Mouse (Mus musculus) limb, embryonic 12.5 days (tissue): ENCODE measurements around the gene Abca14. TPM values are rescaled to one million over a fixed set of nuclear protein-coding genes. Genes with fewer than 3 reads are reported as not detected.

Experiments
- ATAC-seq: fragments of 200-750 bp; cut with Nextera tagmentation; 2 replicates; pipeline ENCODE4 v1.8.0; 2017; ENCODE audit warnings: low read depth, moderate TSS enrichment; ENCODE audit not compliant: insufficient number of reproducible peaks, insufficient read depth, low FRiP score, low TSS enrichment
- H3K27ac ChIP-seq: fragments of 300-500 bp; sonication (generic); 2 replicates; pipeline ENCODE4 v1.5.1; 2016; ENCODE audit warnings: mild to moderate bottlenecking, moderate library complexity
- H3K27me3 ChIP-seq: fragments of 300-500 bp; sonication (generic); 2 replicates; pipeline ENCODE4 v1.6.1; 2016; ENCODE audit warnings: mild to moderate bottlenecking, moderate library complexity
- H3K36me3 ChIP-seq: fragments of 300-500 bp; sonication (generic); 2 replicates; pipeline ENCODE4 v1.6.1; 2016; ENCODE audit warnings: mild to moderate bottlenecking, moderate library complexity
- H3K4me1 ChIP-seq: fragments of 300-500 bp; sonication (generic); replicated peaks from 2 replicates; pipeline ENCODE4 v1.6.1; 2016
- H3K4me2 ChIP-seq: fragments of 300-500 bp; sonication (generic); 2 replicates; pipeline ENCODE4 v1.6.1; 2016; ENCODE audit warnings: mild to moderate bottlenecking, moderate library complexity
- H3K4me3 ChIP-seq: fragments of 300-500 bp; sonication (generic); replicated peaks from 2 replicates; pipeline ENCODE4 v1.5.1; 2016; ENCODE audit warnings: mild to moderate bottlenecking
- H3K9ac ChIP-seq: fragments of 300-500 bp; sonication (generic); replicated peaks from 2 replicates; pipeline ENCODE4 v1.6.1; 2016; ENCODE audit warnings: mild to moderate bottlenecking, moderate library complexity
- H3K9me3 ChIP-seq: fragments of 300-500 bp; sonication (generic); 2 replicates; pipeline ENCODE4 v1.6.1; 2016; ENCODE audit warnings: mild to moderate bottlenecking, moderate library complexity
- WGBS: fragments of 180-500 bp; shearing (Covaris S2); methylation state at CpG from one replicate; pipeline ENCODE4 v1.1.7; 2016; 5-methylcytosine and 5-hydroxymethylcytosine counted together
- polyA plus RNA-seq: library from polyadenylated mRNA; unstranded; fragments of >200 nt; fragmentation: Nextera tagmentation; extraction: Ambion mirVana; gene quantifications from 2 replicates; pipeline ENCODE4 v1.2.1, GENCODE M21; 2016

The Abca14 gene
- not detected in 2 replicates for polyA plus RNA-seq

- Histone ChIP-seq H3K4me3 (no peak within 1 kb of the TSS), H3K27me3 (peaks cover 40% of the 10 kb centered on the region), H3K4me2 (no peak within 1 kb of the TSS), H3K4me1 (peaks cover 9% of the 10 kb centered on the region), H3K9ac (no peak within 1 kb of the TSS), H3K36me3 (no peaks in the 10 kb centered on the region), H3K9me3 (no peaks in the 10 kb centered on the region), H3K27ac (no peak within 1 kb of the TSS)
- 6% methylated on average over 26 of the region's 26 CpGs for WGBS
- ATAC-seq = peak; percentile 79
These were observed at the start of gene Abca14 for GRCm38 (mm10) chr7:120203789-120204188. TSS of gene Abca14 (plus strand) at chr7:120203961.

- Histone ChIP-seq H3K27ac (no peak overlapping the region), H3K4me3 (no peak overlapping the region), H3K4me2 (no peak overlapping the region), H3K4me1 (peaks cover 12% of the 10 kb centered on the region), H3K27me3 (no peaks in the 10 kb centered on the region), H3K9ac (no peak overlapping the region), H3K36me3 (no peaks in the 10 kb centered on the region), H3K9me3 (no peaks in the 10 kb centered on the region)
- ATAC-seq = no peak
- 13% methylated on average over 2 of the region's 2 CpGs for WGBS
These were observed 46.8 kb upstream of the Abca14 start for GRCm38 (mm10) chr7:120156841-120157409.

GRCm38 (mm10) chr7:120157575-120158061 lies 46.1 kb upstream of the Abca14 start:
- Histone ChIP-seq H3K27ac (no peak overlapping the region), H3K4me1 (peaks cover 12% of the 10 kb centered on the region), H3K27me3 (no peaks in the 10 kb centered on the region), H3K4me3 (no peak overlapping the region), H3K9ac (no peak overlapping the region), H3K36me3 (no peaks in the 10 kb centered on the region), H3K4me2 (no peak overlapping the region), H3K9me3 (no peaks in the 10 kb centered on the region)
- no peak for ATAC-seq
- 21% methylated on average over 5 of the region's 5 CpGs for WGBS

DNA sequence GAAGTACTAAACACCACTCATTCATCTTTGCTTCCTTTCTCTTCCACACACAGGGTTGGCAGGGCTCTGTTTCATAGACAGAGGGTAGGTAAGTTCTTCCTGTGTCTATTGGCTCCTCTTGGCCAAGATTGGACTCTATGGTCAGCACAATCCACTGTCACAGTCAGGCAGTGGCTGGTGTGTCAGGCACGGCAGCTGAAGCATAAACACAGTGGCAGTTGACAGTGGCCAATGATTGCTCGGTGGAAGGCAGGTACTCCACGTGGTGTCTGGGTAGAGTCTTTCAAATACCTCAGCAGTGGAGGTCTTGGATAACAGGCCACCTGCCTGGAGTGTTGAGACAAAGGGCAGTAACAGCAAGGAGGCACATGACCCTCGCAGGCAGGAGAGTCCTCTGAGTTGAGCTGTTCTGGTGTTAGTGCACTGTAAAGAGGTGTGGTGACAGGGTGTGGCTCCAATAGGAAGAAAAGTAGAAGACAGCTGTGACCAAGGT lies 45.6 kb upstream of the Abca14 start:
- H3K4me2 ChIP-seq = no peak overlapping the region
- H3K4me3 ChIP-seq = no peak overlapping the region
- H3K9ac ChIP-seq = no peak overlapping the region
- no peaks in the 10 kb centered on the region for H3K27me3 ChIP-seq
- 23% methylated on average over 4 of the region's 4 CpGs for WGBS
- H3K27ac ChIP-seq = no peak overlapping the region
- no peaks in the 10 kb centered on the region for H3K9me3 ChIP-seq
- H3K4me1 ChIP-seq = peaks cover 12% of the 10 kb centered on the region
- H3K36me3 ChIP-seq = no peaks in the 10 kb centered on the region
- ATAC-seq = no peak

DNA sequence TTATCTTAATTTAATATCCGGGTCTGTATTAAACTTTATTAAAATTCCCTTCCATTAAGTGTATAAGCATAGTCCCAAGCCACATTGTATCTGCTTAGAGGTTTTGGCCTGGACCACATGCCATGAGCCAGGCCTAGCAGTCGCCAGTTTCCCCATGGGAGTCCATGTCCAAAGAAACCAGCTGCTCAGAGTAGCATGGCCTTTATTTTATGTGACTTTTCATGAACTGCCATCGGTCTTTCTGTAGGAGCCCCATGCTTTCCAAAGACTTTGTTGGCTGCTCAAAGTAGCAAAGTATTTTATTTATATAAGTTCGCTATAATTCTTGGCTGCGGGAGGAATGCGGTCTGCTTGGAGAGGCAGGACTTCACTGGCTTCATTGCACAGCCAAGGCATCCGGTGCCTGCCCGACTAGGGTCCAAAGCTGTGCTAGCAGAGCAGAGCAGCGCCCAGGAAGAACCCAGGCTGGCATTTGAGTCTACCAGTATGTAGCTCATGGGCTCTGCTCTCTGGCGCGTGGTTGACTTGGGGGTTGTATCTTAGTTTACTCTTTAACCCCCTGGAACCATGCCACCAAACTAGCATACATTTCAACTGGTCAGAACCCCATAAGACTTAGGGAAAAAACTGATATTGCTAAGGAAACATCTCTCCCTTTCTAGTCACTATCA lies 40.0 kb upstream of the Abca14 start:
- Histone ChIP-seq H3K36me3 (no peaks in the 10 kb centered on the region), H3K27ac (no peak overlapping the region), H3K4me2 (no peak overlapping the region), H3K9ac (no peak overlapping the region), H3K4me1 (no peaks in the 10 kb centered on the region), H3K9me3 (no peaks in the 10 kb centered on the region), H3K4me3 (no peak overlapping the region), H3K27me3 (no peaks in the 10 kb centered on the region)
- ATAC-seq = no peak
- WGBS = 86% methylated on average over 11 of the region's 11 CpGs

DNA sequence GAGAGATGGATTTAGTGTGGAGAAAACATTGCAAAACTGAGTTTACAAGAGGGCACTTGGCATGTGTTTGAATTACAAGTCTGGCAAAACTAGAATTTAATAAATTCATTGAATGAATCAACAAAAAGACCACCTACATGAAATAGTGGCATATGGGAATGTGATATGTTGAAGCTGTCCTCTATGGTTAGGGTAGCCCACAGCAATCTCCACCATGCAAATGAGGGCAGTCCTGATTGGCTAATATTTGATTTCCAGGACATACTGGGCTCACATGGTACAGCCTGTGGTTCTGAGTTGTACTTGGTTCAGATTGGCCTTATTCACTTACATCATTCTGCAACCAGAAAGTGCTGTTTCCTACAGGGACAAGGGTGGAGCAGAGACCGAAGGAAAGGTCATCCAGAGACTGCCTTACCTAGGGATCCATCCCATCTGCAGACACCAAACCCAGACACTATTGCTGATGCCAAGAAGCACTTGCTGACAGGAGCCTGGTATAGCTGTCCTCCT lies 31.5 kb upstream of the Abca14 start:
- H3K4me3 ChIP-seq = no peak overlapping the region
- no peak overlapping the region for H3K4me2 ChIP-seq
- H3K9ac ChIP-seq = no peak overlapping the region
- no peaks in the 10 kb centered on the region for H3K9me3 ChIP-seq
- no peak overlapping the region for H3K27ac ChIP-seq
- no peaks in the 10 kb centered on the region for H3K36me3 ChIP-seq
- ATAC-seq = no peak
- WGBS = 87% methylated on average over 1 of the region's 1 CpGs
- H3K4me1 ChIP-seq = no peaks in the 10 kb centered on the region
- no peaks in the 10 kb centered on the region for H3K27me3 ChIP-seq

DNA sequence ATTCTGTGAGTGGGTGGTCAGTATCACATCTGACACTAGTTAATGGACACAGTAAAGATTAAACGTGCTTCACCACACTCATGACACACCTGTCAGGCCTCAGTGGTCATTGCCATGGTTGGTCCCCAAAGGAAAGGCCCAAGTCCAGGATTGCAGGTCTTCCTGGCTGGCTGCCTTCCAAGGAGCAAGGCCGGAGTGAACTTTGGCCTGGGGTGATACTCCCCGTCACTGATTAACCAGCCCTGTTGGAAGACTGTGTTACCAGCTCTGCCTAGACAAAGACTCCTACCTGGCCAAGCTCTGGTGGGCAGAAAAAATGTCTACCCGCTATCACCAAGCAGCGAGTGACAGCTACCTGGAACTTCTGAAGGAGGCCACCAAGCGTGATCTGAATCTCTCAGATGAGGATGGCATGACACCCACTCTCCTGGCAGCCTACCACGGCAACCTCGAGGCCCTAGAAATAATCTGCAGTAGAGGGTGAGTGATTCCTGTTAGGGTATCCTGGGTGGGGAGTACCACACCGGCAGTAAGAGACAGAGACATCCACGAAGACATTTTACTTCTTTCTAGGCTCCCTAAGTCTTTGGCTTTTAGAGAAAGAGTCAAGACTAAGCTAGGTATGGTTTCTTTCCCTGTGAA lies 30.0 kb upstream of the Abca14 start, which contains the start of gene Anks4b:
Gene Anks4b (plus strand): TSS at position 256 of the 642 bp plus-strand sequence.
- Histone ChIP-seq H3K36me3 (no peaks in the 10 kb centered on the region), H3K27ac (no peak within 1 kb of the TSS), H3K27me3 (no peaks in the 10 kb centered on the region), H3K9me3 (no peaks in the 10 kb centered on the region), H3K4me1 (no peaks in the 10 kb centered on the region), H3K9ac (no peak within 1 kb of the TSS), H3K4me2 (no peak within 1 kb of the TSS), H3K4me3 (no peak within 1 kb of the TSS)
- 88% methylated on average over 10 of the region's 10 CpGs for WGBS
- ATAC-seq = no peak

DNA sequence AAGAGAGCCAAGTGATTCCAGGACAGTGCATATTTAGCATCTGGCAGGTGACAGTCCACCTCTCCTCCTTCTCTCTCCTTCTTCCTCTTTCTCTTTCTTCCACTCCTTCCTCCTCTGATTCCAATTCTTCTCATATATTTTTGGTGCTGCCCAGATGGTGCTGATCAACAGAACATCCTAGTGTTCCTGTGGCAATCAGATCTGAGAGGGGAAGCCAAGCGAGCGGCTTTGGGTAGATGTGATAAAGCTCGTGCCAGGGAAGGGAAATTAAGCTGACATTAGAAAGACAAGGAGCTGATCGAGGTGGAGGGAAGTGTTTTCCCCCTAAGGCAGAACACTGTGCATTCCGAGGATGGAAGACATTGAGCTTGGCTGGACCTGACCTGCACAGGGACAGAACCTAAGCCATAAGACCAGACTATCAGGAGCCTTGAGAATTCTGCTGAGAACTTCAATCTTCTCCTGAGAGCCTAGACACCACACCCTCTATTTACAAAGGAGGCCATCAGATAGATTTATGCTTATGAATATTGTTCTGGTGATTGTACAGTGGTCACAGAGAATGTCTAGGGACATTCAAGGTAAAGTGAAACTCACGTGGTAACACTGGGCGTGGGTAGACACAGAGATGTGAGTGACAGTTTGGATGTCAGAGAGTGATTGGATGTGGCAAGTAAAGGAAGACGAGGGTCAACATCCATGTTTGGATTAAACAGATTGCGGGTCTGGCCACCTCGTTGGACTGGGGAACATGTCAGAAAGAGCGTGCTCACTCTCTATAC lies 28.8 kb upstream of the Abca14 start:
- H3K4me2 ChIP-seq = no peak overlapping the region
- no peak for ATAC-seq
- H3K4me1 ChIP-seq = no peaks in the 10 kb centered on the region; the same call in 1 of the 2 replicates
- no peak overlapping the region for H3K27ac ChIP-seq
- H3K36me3 ChIP-seq = no peaks in the 10 kb centered on the region
- WGBS = 81% methylated on average over 11 of the region's 11 CpGs
- H3K9ac ChIP-seq = no peak overlapping the region
- H3K4me3 ChIP-seq = no peak overlapping the region
- no peaks in the 10 kb centered on the region for H3K27me3 ChIP-seq
- H3K9me3 ChIP-seq = no peaks in the 10 kb centered on the region

DNA sequence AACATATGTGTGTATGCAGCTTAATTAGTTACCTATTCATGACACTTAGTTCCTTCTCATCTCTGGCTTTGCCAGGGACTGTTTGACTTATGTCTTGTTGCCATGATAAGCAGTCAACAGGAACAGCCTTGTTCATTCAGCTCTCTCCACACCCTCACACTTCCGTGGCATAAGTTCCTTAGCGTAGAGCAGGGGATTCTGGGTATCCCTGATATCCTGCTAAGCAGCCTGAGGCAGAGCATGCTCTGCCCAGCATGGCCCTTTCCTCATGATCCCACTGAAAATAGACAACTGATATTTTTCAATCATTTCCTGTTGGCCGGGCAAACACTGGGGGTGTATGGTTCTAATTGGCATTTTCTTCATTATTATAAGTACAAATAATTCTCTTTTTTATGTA lies 26.1 kb upstream of the Abca14 start:
- no peak overlapping the region for H3K9ac ChIP-seq
- H3K4me2 ChIP-seq = no peak overlapping the region
- no peak overlapping the region for H3K27ac ChIP-seq
- H3K9me3 ChIP-seq = no peaks in the 10 kb centered on the region
- no peaks in the 10 kb centered on the region; the same call in 1 of the 2 replicates for H3K4me1 ChIP-seq
- no peaks in the 10 kb centered on the region for H3K27me3 ChIP-seq
- no peak overlapping the region for H3K4me3 ChIP-seq
- ATAC-seq = no peak
- WGBS = 85% methylated on average over 3 of the region's 3 CpGs
- H3K36me3 ChIP-seq = no peaks in the 10 kb centered on the region

DNA sequence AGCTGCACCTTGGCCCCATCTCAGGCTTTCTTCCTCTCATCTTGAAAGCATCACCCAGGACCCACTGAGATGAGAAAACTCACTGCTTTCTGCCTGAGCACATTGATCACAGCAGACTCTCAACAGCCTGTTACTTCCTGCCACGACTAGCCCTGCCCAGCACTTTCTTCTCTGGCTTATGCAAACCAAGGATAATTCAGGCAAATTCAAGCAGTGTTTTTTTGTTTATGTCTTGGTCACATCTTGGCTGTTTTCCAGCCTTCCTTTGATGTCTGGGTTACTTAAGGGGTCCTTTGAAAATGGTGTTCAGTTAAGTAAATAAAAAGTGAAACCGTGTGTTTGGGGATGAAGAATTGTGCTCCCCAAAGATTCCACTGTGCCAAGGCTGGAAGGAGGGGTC lies 24.8 kb upstream of the Abca14 start:
- 11% methylated on average over 2 of the region's 2 CpGs for WGBS
- no peak overlapping the region for H3K27ac ChIP-seq

More for the DNA sequence above, 24.8 kb upstream of the Abca14 start:
- Histone ChIP-seq H3K4me2 (no peak overlapping the region), H3K27me3 (no peaks in the 10 kb centered on the region), H3K9me3 (no peaks in the 10 kb centered on the region), H3K9ac (no peak overlapping the region), H3K36me3 (no peaks in the 10 kb centered on the region), H3K4me1 (no peaks in the 10 kb centered on the region; the same call in 1 of the 2 replicates), H3K4me3 (no peak overlapping the region)
- ATAC-seq = no peak
